Mouse (Mus musculus): Measurements from ENCODE around the gene Klf12. TPM values are rescaled to one million over a fixed set of nuclear protein-coding genes. Genes with fewer than 3 reads are reported as not detected.

Klf12 gene
- polyA plus RNA-seq, 1 experiment from 2014 or later, result 49.1 TPM

GRCm38 (mm10) chr14:99826713-99827112, 457.8 kb downstream of the Klf12 start:
- Histone ChIP-seq H3K4me1 (replicated peaks) (no peaks in the 10 kb centered on the region), H3K9me3 (no peaks in the 10 kb centered on the region), H3K36me3 (no peaks in the 10 kb centered on the region), H3K27ac (replicated peaks) (no peak overlapping the region), H3K27me3 (no peaks in the 10 kb centered on the region), H3K9ac (no peak overlapping the region), H3K4me2 (no peak overlapping the region), H3K4me3 (no peak overlapping the region)
- ATAC-seq (ENCODE audit: low FRiP score, low read depth), result no peak
- WGBS, result 63% methylated on average over 1 of the region's 1 CpGs
